Mouse (Mus musculus) spleen, postnatal 36 days (tissue): ENCODE data around the gene Pxmp4.

Source experiments
- DNase-seq, 2 experiments: peaks; one replicate each; pipeline ENCODE4 v3.0.0; 2022; ENCODE audit warnings: low spot score in 2 of 2, mixed read lengths in 1 of 2

The Pxmp4 gene

DNA sequence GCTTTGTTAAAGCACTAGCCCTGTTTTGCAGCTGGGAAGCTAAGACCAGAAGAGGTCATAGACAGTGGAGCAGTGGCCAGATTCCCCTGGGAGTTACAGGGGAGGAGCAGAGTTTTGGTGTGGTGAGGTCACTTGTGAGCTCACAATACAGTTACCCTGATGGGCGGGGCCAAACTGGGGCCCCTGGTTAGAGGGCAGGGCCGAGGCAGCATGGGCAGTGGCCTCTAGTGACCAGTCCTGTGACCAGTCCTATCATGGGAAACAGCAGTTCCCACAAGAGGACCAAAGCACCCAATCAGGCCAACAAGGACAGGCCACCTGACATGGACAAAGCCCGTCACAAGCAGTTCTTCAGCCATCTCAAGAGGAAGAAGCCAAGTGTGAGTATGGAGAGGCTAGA is 54.8 kb downstream of the Pxmp4 start:
- no peak for DNase-seq

DNA sequence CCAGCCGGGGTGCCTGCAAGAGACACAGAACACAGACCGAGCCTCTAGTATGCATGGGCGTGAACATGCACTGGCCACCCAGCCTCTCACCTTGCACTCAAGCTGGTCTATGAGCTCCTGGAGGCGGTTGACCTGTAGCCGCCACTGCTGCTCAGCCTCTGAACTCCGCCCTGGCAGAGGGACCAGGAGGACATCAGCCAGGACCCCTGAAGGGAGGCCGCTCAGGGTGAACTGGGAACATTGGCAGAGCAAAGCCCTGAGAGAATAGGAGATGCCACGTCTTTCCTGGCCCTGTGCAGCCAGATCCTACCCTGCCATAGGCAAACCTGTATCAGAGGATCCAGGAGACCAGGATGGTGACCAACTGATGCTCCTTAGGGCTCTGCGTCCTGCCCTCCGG is 56.8 kb downstream of the Pxmp4 start, which contains the start of gene 1700003F12Rik:
Gene 1700003F12Rik (plus strand): TSS at position 375 of the 400 bp plus-strand sequence.
- DNase-seq, result no peak

DNA sequence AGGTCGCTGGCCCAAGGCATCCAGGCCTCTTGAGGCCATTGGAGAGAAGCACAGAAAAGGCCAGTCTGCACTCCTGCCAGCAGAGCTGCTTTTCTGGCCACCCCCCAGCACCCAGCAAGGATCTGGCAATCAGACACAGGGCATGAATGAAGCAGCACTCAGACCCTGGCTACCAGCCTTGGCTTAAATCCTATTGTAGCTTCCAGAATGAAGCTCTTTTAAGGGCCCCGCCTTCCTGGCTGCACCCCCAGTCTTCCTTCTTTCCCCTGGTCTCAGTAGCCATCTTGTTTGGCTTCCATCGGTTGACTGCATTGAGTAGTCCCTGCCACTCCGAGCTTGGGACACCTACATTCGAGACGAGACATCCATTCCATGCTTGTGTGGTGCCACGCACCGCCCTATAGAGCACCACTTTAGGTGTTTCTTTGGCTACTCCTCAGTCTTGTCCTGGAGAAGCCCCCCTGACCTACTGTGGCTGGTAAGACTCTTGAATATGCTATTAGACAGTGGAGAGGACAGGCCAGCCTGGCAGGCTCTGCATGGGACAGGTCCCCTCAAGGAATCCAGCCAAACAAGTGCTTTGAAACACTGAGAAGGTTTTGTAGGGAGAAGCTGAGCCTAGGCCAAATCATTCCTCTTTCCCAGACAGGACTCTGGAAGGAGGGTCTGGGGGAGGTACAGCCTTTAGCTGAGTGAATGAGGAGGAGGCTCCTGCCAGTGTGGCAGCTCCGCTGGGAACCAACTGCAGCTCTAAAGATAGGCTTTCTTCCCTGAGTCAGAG is 59.8 kb downstream of the Pxmp4 start:
- no peak for DNase-seq

DNA sequence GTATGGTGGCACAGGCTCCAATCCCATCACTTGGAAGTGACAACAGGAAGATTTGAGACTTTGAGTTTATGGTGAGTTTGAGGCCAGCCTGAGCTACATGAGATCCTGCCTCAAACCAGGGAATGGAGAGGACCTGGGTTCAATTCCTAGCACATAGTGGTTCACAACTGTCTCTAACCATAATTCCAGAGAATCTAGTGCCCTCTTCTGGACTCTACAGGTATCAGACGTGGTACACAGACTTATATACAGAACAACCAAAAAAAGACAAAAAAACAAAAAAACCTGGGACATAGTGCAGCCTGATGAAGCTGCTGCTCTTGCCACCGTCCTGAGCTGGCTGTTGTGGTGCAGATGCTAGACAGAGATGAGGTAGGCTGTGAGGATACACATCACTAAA is 61.9 kb downstream of the Pxmp4 start:
- no peak for DNase-seq

DNA sequence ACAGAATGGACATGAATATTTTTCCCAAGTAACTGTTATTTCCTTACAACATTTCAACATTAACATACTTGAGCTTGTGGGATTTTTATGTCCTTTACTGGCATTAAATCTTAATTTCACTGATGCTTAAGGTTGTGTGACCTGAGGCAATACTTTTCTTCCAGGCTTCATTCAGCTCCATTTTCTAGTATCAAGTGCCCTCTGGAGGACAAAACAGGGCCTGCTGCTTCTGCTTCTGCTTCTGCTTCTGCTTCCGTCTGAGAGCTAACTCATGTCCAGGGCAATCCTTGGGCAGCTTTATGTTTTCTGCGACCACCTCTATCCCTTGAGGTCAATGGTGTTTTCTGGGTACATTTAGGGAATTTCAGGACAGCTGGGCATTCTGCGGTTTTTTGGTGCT is 63.8 kb downstream of the Pxmp4 start:
- peak in 1 of 2 experiments; percentile 18 for DNase-seq

DNA sequence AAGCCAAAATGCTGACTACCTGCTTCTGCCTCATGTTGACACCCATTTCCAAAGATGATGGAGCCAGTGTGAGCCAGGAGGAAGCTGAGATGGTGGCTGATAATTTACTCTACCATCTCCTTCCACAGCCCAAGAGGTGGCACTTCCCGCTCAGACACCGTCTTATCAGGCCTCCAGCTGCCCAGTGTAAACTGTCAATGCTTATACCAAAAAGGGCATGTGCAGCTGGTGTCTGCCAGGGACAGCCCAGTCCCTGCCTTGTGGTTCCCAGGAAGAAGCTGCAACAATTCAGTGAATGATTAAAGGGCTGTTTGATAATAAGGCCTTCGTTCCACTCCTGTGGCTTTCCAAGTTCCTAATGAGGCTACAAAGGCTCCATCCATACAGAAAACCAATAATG is 64.8 kb downstream of the Pxmp4 start:
- DNase-seq, result no peak

DNA sequence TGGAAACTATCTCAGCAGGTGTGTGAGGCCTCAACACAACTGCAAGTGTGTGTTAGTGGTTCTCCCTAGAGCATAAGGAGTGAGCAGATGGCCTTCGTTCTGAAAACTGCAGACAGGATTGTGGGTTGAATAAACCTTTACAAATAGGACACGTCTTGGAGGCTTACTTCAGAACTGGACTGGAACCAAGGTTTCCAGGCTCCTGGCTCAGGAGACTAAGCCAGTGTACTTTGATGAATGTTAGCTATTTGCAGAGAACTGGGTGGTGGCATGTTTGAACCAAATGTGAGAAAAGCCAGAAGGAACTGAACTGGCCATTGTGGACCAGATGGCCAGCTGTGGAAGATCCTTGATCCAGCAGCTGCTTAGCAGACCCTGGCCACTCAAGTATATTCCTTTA is 65.2 kb downstream of the Pxmp4 start:
- DNase-seq, result no peak
